Mouse (Mus musculus) lung, adult 2 months (tissue): ENCODE data around the gene L3mbtl4. TPM values are rescaled to one million over a fixed set of nuclear protein-coding genes. Genes with fewer than 3 reads are reported as not detected.

Experiments
- DNase-seq: peaks from one replicate; pipeline ENCODE4 v3.0.0; 2022
- H3K4me1 ChIP-seq: fragments of 200-500 bp; 2 replicates; pipeline ENCODE4 v1.6.1; 2011; ENCODE audit warnings: low read length; ENCODE audit not compliant: control insufficient read depth, insufficient read depth
- H3K4me3 ChIP-seq: fragments of 200-500 bp; replicated peaks from 2 replicates; pipeline ENCODE3; 2011; ENCODE audit warnings: low read depth, mild to moderate bottlenecking, control low read depth, low read length; ENCODE audit errors: extremely low read depth
- CTCF ChIP-seq: fragments of 200-500 bp; IDR thresholded peaks from 2 replicates; pipeline ENCODE4 v1.5.1; 2011; ENCODE audit warnings: mild to moderate bottlenecking, low read length, control low read depth; ENCODE audit not compliant: insufficient read depth
- POLR2A ChIP-seq: fragments of 200-500 bp; IDR thresholded peaks from 2 replicates; pipeline ENCODE4 v1.6.1; 2011; ENCODE audit warnings: low read depth, mild to moderate bottlenecking, control low read depth, low read length, borderline replicate concordance; ENCODE audit errors: extremely low read depth
- WGBS: fragments of 180-500 bp; shearing (Covaris S2); methylation state at CpG from one replicate; pipeline ENCODE4 v1.1.7; 2018; 5-methylcytosine and 5-hydroxymethylcytosine counted together
- polyA plus RNA-seq: library from polyadenylated mRNA; depleted of rRNA; stranded (reverse); fragments of >200 nt; gene quantifications from 2 replicates; pipeline ENCODE4 v1.2.3, GENCODE M21; 2012; rRNA removed

The L3mbtl4 gene
- not detected in 2 replicates for polyA plus RNA-seq

DNA sequence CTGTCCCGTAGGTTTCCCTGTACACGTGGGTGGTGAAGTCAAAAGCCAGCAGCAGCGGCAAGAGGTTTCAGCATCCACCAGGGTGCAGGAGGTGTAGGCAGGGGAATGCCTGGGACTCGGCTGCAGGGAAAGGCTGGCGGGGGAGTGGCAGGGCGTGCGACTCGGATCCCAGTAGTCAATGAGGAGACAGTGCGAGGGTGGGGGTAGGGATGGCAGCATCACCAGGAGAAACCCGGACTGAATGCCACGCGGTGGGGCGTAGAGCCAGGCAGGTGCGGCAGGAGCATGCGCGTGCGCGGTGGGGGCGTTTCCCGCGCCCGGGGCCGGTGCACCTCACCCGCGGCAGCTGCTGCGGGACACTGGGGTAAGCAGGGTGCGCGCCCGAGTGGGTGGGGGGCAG, at the start of gene L3mbtl4:
Gene L3mbtl4 (plus strand): TSS at position 271 of the 400 bp plus-strand sequence.
- WGBS: 2% methylated on average over 29 of the region's 29 CpGs
- Histone ChIP-seq H3K4me3 (no peak within 1 kb of the TSS), H3K4me1 (no peaks in the 10 kb centered on the region)
- no peak for DNase-seq
- no peak for TF ChIP-seq POLR2A
- TF ChIP-seq CTCF: no peak

DNA sequence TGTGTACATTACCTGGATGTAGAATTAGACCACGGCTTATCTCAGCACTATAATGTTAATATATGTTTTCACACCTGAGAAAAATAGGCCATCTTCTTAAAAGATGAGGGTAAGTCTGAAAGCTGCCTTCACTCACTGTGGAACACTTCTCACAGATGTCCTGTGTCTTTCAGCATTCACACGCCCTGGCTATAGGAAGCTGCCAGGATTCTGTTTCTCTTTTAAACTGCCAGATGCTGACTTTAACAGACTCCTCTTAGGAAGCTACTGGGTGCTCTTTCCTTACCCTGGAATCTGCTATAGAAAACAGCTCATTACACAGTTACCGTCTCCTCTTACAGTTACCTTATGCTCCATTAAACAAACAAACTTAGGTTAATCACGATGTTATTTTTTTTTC, 43.1 kb upstream of the L3mbtl4 start:
- no peak for DNase-seq
- WGBS: 70% methylated on average over 4 of the region's 4 CpGs
- TF ChIP-seq POLR2A (no peak), CTCF (no peak)
- Histone ChIP-seq H3K4me1 (no peaks in the 10 kb centered on the region), H3K4me3 (no peak overlapping the region)

DNA sequence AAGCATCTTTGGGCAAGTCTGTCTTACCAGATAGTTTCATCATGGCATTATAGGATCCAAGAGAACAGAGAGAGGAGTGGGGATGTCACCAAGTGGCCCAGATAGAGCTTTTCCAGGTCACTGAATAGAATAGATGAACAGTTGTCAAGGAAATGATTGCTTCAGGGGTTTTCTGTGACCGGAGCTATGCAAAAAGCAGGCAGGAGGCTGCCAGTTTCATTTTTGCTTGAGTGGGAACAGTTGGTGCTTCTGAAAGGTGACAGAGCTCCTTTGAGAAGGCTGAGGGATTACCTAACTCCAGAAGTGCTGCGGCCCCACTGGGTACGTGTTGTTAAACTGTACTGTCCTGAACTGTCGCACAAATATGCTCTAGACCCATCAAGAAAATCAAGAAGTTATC, 38.2 kb upstream of the L3mbtl4 start:
- Histone ChIP-seq H3K4me3 (no peak overlapping the region), H3K4me1 (no peaks in the 10 kb centered on the region)
- TF ChIP-seq POLR2A: no peak
- no peak for TF ChIP-seq CTCF
- DNase-seq: no peak
- WGBS: 77% methylated on average over 4 of the region's 4 CpGs

DNA sequence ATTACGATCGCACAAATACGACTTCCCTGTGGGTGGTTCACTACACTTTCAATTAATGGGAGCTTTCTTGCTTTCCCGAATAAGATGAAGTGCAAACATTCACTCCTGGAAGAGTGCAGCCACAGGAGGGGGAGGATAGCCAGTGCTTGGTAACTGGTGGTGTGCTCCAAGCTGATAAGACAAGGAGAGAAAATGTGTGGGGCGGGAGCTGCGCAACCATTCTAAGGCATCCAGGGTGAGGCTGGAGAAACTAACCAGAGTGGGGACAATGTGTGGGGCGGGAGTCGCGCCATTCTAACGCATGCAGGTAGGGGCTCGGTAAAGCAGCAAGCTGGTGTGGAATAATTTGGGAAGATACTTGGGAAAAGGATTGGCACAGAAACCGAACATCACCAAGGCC, 36.6 kb upstream of the L3mbtl4 start:
- 81% methylated on average over 12 of the region's 12 CpGs for WGBS
- DNase-seq: no peak
- Histone ChIP-seq H3K4me3 (no peak overlapping the region), H3K4me1 (no peaks in the 10 kb centered on the region)
- TF ChIP-seq CTCF (no peak), POLR2A (no peak)

DNA sequence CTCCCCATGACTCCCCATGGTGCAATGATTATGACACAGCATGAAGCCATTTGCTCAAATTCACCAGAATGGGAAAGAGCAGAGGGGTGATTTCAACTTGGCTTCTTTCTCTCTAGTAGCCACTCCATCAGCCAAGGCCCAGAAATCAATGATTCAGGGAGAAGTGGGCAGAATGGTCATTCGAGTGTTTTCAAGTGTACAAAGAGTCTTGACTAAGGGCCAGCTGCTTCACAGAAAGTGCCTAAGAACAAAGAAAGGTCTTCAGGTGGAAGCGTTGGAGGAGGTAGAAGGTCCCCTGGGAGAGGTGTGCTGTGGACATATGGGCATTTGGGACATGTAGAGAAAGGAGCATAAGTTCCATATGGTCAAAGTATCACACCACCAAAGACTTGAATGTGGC, 33.4 kb upstream of the L3mbtl4 start:
- DNase-seq: peak; percentile 9
- WGBS: 63% methylated on average over 2 of the region's 2 CpGs
- TF ChIP-seq CTCF (no peak), POLR2A (no peak)
- Histone ChIP-seq H3K4me1 (no peaks in the 10 kb centered on the region), H3K4me3 (no peak overlapping the region)

DNA sequence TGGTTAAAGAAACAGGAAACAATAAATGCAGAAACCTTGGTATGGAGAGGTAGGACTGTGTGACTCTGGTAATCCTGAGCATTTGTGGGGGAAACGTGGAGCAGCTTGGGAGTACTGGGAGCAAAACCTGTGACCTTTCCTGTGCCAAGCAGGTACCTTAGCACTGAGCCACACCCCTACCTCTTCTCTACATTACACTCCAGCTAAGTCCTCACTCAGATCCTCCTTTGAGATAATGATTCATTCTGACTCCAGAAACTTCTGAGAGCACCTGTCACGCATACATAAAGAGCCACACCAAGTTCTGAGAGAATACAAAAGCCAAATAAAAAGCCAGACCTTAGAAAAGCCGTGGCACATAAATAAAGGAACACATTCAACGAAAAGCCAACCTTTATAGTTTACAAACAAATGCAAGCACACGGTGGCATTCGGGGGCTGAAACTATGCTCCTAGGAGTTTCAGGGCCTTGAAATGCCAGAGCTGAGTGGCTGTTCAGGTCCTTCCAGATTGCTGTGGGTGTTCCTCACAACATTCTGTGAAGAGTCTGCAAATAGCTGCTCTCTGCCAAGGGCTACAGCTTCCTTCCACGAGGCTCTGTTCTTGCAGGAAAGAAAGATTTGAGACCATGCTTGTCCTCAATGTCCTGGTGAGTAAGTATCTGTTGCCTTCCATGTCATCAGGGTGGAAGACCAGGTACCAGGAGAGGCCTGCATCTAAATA, 8.6 kb upstream of the L3mbtl4 start:
- no peak for DNase-seq
- WGBS: 51% methylated on average over 7 of the region's 7 CpGs
- H3K4me1 ChIP-seq: no peaks in the 10 kb centered on the region
- TF ChIP-seq POLR2A (no peak), CTCF (no peak)
- H3K4me3 ChIP-seq: no peak overlapping the region

DNA sequence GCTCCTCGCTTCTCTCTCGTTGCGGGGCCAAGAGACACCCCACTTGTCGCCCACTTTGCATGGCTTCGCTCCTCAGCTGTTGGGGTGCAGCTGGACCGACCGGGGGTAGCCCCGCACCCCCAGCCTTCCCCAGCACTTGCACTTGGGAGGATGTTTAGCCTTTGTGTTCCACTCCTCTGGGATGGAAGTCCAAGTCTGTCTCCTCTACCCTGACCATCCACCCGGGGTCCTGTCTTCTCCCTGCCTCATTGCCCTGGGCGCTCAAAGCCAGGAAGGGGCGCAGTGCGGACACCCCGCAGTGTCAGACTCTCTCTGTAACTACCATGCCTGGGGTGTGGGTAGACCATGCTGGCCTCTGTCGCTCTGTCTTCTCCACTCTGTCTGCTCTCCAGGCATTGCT, 357 bp downstream of the L3mbtl4 start:
- TF ChIP-seq CTCF: no peak
- no peak for TF ChIP-seq POLR2A
- no peaks in the 10 kb centered on the region for H3K4me1 ChIP-seq
- WGBS: 13% methylated on average over 14 of the region's 14 CpGs
- no peak overlapping the region for H3K4me3 ChIP-seq
- no peak for DNase-seq

DNA sequence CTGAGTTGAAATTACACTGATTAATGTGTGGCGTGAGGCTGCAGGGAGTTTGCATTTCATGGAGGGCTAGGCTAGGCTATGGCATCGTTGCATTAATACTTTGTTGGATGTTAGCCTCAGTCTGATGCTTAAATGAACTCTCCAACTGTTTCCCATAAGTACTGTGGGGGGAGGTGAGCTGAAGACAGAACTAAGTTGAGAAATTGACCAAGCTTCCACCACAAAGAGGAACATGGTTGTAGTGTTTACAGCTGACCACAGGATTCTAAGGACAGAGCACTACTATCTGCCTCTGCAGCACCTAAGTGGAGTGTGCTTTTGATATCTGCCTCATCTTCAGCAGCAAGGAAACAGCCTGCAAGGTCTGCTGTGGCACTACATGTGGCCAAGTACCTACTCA, 1.5 kb downstream of the L3mbtl4 start:
- 68% methylated on average over 2 of the region's 2 CpGs for WGBS
- TF ChIP-seq POLR2A (no peak), CTCF (no peak)
- Histone ChIP-seq H3K4me3 (no peak overlapping the region), H3K4me1 (no peaks in the 10 kb centered on the region)
- no peak for DNase-seq

DNA sequence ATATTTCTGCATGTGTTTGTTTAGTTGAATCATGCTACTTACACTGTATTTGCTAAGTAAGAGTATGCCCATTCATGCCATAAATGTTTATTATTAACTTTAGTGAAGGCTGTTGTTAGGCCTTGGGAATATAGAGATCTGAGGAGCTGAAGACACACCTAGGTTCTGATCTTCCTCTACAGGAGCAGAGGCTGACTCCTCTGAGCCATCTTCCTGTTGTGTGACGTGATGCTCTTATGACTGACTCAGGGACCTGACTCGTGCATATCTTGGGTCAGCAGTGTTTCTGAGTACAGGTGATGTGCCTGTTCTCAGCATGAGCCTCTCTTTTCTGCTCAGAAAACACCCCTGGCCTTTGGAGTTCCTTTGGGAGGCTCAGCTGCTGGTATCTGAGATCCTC, 7.3 kb downstream of the L3mbtl4 start:
- TF ChIP-seq CTCF: no peak
- no peak for TF ChIP-seq POLR2A
- 58% methylated on average over 2 of the region's 2 CpGs for WGBS
- DNase-seq: no peak
- Histone ChIP-seq H3K4me1 (no peaks in the 10 kb centered on the region), H3K4me3 (no peak overlapping the region)

DNA sequence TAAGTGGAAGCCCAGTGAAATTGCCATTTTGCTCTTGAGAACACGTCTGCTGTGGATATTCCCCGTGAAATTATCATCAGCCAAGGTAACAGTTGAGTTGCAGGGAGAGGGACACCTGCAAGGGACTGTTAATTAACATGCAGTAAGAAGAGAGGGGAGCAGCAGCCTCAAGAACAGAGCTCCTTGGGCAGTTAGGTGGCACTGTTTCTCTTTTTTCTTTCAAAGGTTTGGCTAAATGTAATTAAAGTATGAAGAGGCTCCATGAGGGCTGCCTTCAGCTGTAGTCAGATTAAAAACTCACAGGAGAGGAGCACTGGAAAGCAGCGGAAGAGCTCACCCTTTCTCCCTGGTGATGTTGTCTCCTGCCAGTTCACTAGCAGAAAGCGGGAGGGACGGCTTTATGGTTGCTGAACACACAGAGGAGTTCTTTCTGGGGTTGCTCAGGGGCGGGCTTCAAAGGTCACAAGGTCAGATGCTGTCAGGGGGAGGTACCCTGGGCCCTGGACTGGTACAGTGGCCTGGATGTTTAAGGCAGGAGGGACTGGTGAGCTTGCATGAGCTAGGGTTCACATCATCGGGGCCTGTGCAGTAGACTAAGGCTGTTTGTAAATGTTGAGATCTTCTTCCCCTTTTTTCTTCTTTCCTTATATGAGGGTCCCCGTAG, 11.7 kb downstream of the L3mbtl4 start:
- no peak for DNase-seq
- Histone ChIP-seq H3K4me3 (no peak overlapping the region), H3K4me1 (no peaks in the 10 kb centered on the region)
- 56% methylated on average over 8 of the region's 8 CpGs for WGBS
- TF ChIP-seq POLR2A: no peak
- TF ChIP-seq CTCF: no peak
